Mouse (Mus musculus) c-Kit-positive CD71-positive TER-119-positive erythroid progenitor cells, embryonic 14.5 days (primary cell): ENCODE results near the gene Vti1a.

Experiments used
- DNase-seq: peaks from one replicate; pipeline ENCODE4 v3.0.0-alpha.2; 2013; ENCODE audit warnings: low spot score

Gene Vti1a

DNA sequence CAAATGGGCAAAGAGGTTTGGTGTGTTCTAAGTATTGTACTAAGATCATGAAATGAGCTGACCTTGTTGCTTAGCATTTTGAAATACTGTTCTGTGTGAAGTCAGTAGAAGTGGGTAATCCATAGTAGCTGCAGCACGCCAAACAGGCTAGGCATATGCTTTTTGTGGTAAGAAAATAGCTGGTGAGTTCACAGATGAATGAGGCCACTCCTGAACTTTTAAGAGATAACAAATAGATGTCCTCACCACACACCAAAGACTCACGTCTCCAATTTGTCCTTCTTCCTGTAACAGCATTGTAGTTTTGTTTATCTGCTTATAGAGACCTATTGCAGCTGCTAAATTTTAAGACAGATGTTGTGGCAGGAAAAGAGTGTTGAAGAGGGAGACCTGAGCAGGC lies 62.8 kb downstream of the Vti1a start:
- no peak for DNase-seq

DNA sequence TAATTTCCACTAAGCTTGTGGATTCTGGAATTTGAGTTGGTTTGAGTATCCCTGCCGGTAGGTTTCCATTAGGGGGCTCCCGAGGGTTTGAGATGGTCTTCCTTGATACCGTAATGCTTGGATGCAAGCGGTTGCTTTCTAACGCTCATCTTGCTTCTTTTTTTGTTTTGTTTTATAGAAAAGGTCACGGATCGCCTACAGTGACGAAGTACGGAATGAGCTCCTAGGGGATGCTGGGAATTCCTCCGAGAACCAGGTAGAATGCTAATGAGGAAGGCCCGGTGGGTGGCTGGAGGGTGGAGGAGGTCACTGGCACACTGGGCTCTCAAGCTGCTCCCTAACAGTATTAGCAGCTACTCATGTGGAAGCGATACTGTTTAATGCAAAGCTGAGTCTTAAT lies 64.7 kb downstream of the Vti1a start:
- DNase-seq, result no peak

DNA sequence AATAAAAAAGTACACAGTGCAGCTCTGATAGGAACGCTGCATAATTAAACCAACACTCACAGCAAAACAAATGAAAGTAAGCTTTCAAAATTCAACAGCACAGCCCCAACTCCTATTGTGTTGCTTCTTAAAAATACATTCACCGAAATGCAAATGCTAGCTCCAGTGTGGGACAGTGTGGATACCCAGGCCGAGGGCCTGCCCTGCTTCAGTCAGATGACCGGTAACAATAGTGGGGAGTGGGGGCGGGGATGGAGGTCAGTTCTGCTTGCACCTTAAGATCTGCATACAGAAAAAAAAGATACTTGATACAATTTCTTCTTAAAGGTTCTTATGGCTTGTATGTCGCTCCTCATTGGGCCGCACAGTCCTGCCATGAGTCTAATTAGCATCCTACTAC lies 65.2 kb downstream of the Vti1a start:
- no peak for DNase-seq

DNA sequence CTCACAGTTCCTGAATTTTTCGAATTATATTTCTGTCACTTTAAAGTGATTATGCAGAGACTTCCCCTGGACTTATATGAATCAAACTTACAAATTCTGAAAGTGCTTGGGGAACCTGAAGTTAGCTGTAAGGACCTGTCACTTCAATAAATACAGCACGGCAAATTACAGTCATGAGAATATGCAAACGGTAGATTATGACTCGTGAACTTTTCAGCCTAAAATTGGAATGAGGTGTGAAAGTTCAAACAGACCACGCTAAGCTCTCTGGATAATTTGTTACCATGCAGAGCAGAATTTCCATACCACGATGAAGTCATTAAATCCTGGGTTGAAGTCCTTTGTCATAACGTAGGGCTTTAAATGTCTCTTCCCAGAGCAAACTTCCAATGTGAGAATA lies 66.7 kb downstream of the Vti1a start:
- DNase-seq, result no peak

DNA sequence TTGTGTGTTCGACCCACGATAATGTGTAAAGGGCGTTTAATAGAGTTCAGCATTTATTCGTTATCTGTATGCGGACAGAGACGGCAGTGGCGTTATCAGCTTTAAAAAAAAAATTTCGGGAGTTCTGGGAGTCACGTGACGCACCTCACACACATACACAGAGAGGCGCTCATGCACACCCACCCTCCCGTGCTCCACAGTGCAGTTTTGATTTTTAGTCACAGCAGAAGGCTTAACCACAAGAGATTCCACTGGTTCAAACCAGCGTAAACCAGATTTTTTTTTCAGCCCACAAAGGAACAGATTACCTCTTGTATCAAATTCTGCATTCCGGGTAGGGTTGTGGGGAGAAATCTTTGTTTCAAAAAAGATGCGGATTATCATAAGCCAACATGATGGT lies 68.5 kb downstream of the Vti1a start:
- DNase-seq, result no peak

DNA sequence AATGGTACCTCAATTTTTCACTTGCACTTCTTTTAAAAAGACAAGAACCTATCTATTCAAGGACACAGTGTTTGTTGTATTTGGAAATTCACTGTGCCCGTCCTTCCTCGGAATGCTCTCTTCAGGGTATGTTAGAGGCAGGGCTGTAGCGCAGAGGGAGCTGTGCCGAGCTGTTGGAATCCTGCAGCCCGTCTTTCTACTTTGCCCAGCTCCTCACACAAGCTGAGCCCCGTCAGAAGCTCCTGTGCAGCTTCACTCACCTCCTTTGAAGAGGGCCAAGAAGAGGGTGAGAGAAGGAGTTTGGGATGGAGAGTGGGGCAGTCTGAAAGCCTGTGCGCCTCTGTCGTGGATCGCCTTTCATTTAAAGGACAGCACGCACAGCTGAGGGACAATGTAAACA lies 72.9 kb downstream of the Vti1a start:
- DNase-seq, result no peak

DNA sequence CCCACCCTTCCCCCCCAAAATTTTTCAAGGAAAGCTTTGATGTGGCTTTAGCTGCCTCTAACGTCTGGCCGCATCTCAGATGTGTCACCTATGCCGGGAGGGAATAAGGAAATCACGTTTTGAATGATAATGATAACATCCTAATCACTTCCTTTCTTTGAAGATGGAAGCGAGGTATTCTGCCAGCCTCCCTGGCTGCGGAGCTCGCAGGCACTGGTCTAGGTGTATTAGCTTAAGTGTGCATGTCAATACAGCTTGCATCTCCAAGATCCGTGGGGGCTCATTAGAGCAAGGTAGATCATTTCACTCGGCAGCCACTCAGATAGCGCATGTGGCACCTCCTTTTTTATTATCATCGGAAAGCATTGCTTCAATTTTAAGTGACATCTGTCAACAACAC lies 74.2 kb downstream of the Vti1a start:
- no peak for DNase-seq

DNA sequence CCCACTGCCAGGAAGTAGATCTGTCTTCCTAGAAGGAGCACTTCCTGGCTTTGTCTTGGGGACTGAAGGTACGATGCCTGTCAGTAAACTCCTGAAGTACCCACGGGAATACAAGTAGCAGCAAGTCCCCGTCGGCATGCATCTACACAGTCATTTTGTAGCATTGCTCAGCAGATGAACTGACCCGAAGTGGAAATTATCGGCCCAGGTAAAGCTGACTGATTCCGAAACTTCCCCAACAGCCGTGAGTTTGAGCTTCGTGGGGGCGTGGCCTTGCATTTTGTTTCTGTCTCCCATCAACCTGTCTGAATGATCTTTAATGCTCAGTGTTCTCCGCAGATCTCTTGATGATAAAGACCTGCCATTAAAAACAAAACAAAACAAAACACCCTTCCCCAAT lies 85.5 kb downstream of the Vti1a start:
- DNase-seq, result no peak

DNA sequence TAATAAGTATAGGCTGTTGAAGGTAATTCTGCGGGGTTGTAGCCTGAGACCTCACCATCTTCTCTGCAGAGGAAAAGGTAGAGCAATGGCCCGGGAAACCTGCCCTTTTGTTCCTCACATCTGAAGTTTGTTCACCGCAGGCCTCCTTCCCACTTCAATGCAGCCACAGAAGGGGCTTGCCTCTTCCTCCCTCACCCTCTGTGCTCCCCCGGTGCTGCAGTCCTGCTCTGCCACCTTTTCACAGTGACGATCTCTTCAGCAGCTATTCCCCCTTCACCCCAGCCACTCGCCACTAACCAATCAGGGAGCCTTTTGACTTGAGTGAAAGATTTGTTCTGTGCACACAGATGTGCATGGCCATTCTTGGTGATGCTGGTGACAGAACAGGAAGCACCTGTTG lies 92.4 kb downstream of the Vti1a start:
- DNase-seq, result no peak

DNA sequence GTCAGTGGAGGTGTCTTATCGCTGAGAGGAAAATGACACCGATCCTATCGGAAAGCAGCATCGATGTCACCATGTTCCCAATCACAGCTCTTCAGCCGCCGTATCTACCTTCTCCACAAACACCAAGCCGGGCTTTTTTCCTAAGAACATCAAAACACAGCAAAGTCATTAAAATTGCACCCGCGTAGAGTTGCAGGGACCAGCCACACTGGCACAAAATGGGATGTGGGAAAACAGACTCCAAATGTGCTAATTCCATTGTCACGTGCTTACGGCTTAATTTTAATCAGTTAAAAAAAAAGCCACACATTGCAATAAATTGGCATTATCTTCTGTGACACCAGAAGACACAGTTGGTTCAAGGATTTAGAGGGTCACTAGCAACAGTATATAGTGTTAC lies 95.3 kb downstream of the Vti1a start:
- no peak for DNase-seq

DNA sequence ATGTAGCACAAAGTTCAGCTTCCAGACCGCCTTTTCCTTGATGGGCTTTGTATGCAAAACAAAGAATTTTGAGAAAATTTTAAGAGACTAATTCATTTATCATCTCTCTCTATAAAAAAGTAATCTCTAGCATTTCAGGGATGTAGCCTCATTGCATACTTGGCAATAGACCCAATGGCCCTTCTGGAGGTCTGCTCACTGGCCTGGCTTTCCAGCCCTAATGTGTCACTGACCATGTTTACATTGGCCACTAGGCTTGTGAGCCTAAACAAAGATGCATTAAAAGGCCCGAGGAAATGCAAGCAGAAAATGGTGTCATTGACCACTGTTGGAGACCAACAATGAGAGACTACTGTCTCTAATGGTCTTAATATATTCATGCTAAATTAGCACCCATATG lies 95.8 kb downstream of the Vti1a start:
- no peak for DNase-seq

DNA sequence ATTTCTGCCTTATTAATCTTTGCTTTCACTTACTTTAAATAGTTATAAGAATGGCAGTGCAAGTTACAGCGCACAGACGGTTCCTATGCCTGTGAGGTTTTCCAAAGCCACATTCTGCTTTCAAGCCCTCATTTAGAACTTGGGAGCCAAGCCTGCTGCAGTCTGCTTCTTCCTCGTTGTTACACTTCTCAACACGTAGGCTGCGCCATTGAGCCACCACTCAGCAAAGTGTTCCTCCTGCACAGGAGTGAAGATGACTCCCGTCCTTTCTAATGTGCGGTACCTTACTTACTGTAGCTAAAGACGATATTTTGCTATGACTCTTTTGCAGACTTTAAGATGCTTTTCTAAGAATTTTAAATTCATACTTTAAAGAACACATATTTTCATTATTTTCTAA lies 98.0 kb downstream of the Vti1a start:
- DNase-seq, result peak; percentile 14

DNA sequence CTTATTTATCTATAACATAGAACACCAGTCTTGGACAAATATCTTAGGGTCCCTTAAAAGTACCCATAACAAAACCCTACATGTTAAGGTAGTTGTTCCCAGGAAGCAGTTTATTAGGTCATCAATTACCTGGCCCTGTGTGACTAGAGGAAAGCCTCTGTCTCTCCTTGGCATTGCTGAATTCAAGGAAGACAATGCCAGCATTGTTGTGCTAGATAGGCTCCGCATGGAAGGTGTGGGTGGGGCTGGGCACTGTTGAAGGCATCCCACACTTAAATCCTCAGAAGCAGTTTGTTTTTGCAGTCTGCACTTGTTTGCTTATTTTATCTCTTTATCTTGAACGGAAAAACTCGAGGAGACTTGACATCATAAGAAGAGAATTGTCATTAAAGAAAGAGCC lies 102.7 kb downstream of the Vti1a start:
- no peak for DNase-seq

DNA sequence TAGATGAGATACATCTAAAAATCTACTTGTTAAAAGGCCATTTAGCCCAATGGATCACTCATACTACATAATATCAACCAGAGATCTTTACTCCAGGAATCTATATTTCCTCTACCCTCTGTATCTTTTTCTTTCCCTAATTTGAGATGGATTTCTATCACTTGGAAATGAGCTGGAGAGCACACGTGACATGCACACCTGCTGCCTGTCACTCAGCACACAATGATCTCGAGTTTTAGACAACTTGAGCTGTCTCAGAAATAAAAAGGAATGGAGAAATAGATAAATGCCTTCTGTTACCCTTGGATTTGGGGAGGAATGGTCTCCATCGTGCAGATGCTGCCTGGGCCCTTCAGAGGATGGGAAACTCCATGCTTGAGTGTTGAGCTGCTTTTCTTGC lies 103.9 kb downstream of the Vti1a start:
- DNase-seq, result no peak

DNA sequence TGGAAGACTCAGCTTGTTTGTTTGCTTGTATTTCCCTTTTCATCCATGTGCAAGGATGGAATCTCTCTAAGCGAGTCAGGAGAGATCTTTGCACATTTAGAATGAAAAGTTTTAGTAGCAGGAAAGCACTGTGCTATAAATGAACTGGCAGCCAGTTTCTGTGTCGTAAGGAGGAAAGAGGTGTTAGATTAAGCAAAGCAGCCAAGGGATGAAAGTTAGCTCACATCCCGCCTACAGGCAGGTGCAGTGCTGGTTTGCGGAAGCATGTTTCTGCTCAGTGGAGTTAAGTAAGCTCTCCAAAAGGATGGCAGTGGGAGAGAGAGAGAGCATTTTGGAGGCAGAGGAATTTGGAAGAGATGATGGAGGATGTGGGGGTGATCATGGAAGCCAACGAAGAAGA lies 105.7 kb downstream of the Vti1a start:
- DNase-seq, result no peak

DNA sequence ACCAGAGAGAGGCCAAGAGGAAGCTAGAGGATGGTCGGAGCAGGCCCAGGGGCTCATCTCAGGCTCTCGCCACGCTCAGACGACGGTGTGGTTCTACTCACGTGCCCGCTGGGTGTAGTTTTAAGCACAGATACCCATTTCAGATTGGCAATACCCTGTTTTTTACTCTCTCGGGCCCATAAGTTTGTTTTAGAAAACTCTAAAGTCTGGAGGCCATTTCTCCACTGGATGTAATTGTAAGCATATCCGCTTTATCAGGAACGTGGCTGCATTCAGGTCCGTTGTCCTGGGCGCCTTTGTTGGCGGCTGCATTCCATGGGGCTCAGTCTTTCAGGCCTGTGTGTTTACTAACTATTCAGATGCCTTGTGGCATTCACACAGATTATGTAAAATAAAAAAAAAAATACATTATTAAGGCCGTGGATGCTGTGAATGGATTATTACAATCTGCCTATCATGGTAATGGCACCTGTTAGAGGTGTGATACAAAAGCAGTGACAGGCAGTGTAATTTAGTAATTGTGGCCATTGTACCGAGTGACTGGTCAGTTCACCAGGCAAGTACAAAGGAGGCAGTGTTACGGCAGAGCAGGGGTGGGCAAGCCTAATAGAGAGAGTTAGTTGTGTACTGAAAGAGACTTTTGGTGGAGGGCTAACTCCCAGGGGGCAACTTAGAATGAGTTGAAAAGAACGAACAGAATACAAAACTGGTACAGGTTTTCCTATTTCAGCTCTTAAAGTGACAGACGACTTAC lies 106.4 kb downstream of the Vti1a start:
- no peak for DNase-seq

DNA sequence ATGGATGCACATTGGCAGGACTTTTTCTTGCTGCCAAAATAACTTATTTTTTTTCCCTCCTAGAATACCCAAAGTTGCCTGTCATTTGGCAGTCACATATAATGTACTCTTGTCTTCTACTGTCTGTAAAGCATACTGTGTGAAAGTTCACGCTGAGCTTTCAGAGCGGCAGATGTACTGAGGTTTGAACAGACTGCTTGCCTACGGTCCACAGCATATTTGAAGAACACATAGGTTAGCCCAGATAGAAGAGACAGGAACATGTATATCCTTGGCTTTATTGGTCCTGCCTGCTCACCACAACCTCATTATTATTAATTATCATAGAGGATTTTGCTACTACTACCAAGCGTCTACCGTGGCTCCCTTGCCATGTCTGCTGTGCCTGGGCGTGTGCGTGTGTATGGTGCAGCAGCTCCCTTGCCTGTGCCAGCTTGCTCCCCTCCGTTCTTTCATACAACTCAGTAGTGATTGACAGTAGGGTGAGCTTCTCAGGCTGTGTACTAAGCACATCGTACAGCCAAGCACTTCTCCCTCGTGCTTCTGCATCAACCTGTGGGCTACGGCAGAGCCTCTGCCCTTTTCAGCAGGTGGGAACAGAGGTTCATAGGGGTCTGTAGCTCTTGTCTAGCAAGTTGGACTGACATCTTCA lies 107.1 kb downstream of the Vti1a start:
- DNase-seq, result no peak

DNA sequence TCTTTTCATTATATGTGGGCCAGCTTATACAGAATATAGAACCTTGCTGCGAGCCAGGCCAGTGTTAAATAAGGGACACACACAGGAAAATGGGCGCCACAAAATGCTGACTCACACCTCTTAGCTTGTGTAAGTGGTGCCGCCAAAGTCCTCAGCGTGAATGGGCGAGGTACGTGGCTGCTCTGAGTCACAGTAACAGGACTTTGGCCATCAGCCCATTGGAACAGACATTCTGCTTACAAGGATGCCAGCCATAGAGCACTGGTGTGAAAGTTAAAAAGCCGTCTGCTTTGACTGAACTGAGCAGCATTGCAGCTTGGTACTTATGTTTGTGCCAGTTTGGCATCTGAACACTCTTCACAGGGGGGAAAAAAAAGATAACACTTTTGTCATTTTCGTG lies 107.9 kb downstream of the Vti1a start:
- DNase-seq, result peak; percentile 35

DNA sequence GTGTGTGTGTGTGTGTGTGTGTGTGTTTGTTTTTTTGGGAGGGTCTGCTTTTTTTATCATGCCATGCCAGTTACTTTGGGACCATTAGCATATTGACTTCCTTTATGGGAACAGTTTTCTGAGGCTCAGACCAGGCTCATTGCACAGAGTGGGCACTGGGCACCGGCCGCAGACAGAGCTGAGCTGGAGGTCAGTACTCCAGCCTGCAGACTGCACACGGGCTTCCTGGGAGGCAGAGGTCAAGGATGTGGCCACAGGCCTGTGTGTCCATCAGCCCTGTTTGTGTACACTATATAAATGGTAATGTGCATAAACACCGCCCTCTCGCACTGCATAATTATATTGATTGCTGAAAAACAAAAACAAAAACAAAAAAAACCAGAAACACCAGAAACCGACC lies 108.4 kb downstream of the Vti1a start:
- DNase-seq, result no peak

DNA sequence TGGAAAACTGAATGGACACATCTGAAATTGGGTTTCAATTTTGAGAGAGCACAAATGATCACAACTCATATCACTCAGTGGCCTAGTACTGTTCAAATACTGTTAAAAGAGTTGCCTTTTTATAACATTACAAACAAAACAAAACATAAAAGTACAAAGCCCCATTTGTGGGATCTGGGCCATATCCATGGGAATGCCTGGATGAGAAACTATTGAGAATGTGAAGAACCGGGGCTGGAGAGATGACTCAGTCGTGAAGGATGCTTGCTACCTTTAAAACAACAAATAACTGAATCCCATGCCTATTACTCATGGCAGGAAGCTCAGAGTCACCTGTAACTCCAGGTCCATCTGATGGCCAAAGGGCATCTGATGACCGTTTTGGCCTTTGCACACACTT lies 124.2 kb downstream of the Vti1a start:
- DNase-seq, result no peak

DNA sequence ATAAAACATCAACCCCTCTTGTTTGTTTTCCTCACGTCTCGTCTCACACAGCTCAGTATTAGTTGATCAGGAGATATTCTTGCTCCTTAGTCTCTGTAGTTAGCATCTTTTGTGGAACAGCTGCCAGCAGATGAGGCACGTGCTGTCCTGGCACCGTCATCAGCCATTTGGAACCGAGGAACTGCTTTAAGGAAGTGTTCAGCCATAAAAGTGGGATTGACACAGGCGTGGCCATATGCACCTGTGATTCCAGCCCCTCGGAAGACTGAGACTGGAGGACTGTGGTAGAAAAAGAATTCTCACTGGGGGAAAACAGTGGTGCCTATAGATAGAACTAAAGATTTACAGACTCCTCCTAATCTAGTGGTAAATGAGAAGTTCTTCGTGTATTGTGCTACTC lies 127.5 kb downstream of the Vti1a start:
- DNase-seq, result no peak

DNA sequence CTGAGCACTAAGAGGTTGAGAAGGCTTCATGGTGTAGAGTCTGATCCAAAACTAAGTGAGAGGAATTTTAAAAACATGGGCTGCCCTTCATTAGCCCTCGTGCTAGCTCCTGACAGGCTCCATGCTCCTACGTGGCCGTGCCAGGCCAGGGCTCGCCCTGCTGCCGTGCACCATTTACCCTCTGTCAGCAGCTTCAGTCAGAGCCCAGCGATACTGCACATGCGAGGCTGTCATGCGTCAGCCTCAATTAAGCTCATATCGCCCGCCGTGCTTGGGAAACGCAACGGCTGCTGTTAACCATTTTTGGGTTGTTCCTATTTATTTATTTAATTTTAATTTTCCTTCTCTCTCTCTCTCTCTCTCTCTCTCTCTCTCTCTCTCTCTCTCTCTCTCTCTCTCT lies 133.0 kb downstream of the Vti1a start:
- DNase-seq, result no peak

DNA sequence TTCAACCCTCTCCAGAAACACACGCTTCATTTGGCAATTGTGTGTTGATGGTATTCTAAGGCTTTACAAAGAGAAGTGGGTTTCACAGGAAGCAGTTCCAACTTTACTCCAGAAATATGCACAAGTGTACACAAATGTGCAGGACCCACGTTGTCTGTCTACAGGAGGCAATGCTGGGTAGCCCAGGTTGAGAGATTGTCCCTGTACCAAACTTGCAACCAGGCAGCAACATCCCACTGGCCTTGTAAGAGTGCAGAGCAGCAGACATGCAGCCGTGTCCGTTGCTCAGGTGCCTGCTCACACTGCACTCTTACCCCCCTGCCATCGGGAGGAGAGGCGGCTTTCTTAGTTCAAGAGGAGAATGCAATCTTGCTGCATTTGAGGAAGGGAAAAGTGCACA lies 133.4 kb downstream of the Vti1a start:
- no peak for DNase-seq
